Mouse (Mus musculus): ENCODE measurements around the gene Ly6g6e. TPM values are rescaled to one million over a fixed set of nuclear protein-coding genes. Genes with fewer than 3 reads are reported as not detected.

Ly6g6e gene
- total RNA-seq, 2 experiments from 2014 or later = 2.4 to 2.9 TPM

GRCm38 (mm10) chr17:35094475-35095365, 18.0 kb downstream of the Ly6g6e start:
- intact Hi-C loops (cut with DNase I) = no loop called here
- DNase-seq (ENCODE audit: low spot score in 2 of 2) = no peak

- DNase-seq (ENCODE audit: low spot score in 2 of 2) = no peak
- intact Hi-C loops (cut with DNase I) = no loop called here
Observed at GRCm38 (mm10) chr17:35096597-35096996, 19.9 kb downstream of the Ly6g6e start.

- intact Hi-C loops (cut with DNase I) = no loop called here
- DNase-seq (ENCODE audit: low spot score in 2 of 2) = peak; percentile 39 to 68
Observed at GRCm38 (mm10) chr17:35097164-35097655, 20.5 kb downstream of the Ly6g6e start.

GRCm38 (mm10) chr17:35100196-35100765, 23.6 kb downstream of the Ly6g6e start:
- DNase-seq (ENCODE audit: low spot score in 2 of 2) = no peak
- intact Hi-C loops (cut with DNase I) = no loop called here

GRCm38 (mm10) chr17:35101161-35101560, 24.5 kb downstream of the Ly6g6e start:
- no peak for DNase-seq (ENCODE audit: low spot score in 2 of 2)
- intact Hi-C loops (cut with DNase I) = no loop called here

GRCm38 (mm10) chr17:35102299-35102698, 25.6 kb downstream of the Ly6g6e start:
- intact Hi-C loops (cut with DNase I) = no loop called here
- DNase-seq (ENCODE audit: low spot score in 2 of 2) = no peak

- DNase-seq (ENCODE audit: low spot score in 2 of 2) = no peak
Observed at GRCm38 (mm10) chr17:35103221-35103690, 26.6 kb downstream of the Ly6g6e start.

GRCm38 (mm10) chr17:35104079-35104478, 27.4 kb downstream of the Ly6g6e start:
- intact Hi-C loops (cut with DNase I) = no loop called here
- DNase-seq (ENCODE audit: low spot score in 2 of 2) = no peak

More at GRCm38 (mm10) chr17:35103221-35103690, 26.6 kb downstream of the Ly6g6e start:
- intact Hi-C loops (cut with DNase I) = no loop called here

GRCm38 (mm10) chr17:35104754-35105153, 28.1 kb downstream of the Ly6g6e start:
- intact Hi-C loops (cut with DNase I) = no loop called here
- DNase-seq (ENCODE audit: low spot score in 2 of 2) = no peak

- DNase-seq (ENCODE audit: low spot score in 2 of 2) = peak in 1 of 2 experiments; percentile 35
- intact Hi-C loops (cut with DNase I) = loop anchor here (2.0 kb wide), 1 partner anchor 85 kb away; no protein-coding TSS in a partner anchor
Observed at GRCm38 (mm10) chr17:35105740-35106389, 29.2 kb downstream of the Ly6g6e start.

- DNase-seq (ENCODE audit: low spot score in 2 of 2) = no peak
- intact Hi-C loops (cut with DNase I) = loop anchor here (2.0 kb wide), 1 partner anchor 86 kb away; no protein-coding TSS in a partner anchor
Observed at GRCm38 (mm10) chr17:35106522-35106921, 29.8 kb downstream of the Ly6g6e start.

- intact Hi-C loops (cut with DNase I) = no loop called here
- DNase-seq (ENCODE audit: low spot score in 2 of 2) = no peak
Observed at GRCm38 (mm10) chr17:35108097-35108496, 31.4 kb downstream of the Ly6g6e start, which contains the start of gene Ly6g5c. Gene Ly6g5c, plus strand, starts transcription at chr17:35108279.

- no peak for DNase-seq (ENCODE audit: low spot score in 2 of 2)
- intact Hi-C loops (cut with DNase I) = no loop called here
Observed at GRCm38 (mm10) chr17:35111774-35112173, 35.1 kb downstream of the Ly6g6e start.

GRCm38 (mm10) chr17:35115046-35116019, 38.6 kb downstream of the Ly6g6e start, which contains the start of gene Ly6g5b:
Gene Ly6g5b, minus strand, starts transcription at chr17:35115428.
- DNase-seq (ENCODE audit: low spot score in 2 of 2) = no peak
- intact Hi-C loops (cut with DNase I) = no loop called here

- peak in 1 of 2 experiments; percentile 37 for DNase-seq (ENCODE audit: low spot score in 2 of 2)
- intact Hi-C loops (cut with DNase I) = loop anchor here (5.0 kb wide), 1 partner anchor 117 kb away; the partner anchor contains the start of gene Nfkbil1
Observed at GRCm38 (mm10) chr17:35120745-35121142, 44.0 kb downstream of the Ly6g6e start.

- DNase-seq (ENCODE audit: low spot score in 2 of 2) = peak; percentile 98 to 99
- intact Hi-C loops (cut with DNase I) = loop anchor here (5.0 kb wide), 1 partner anchor 116 kb away; the partner anchor contains the start of gene Nfkbil1
Observed at GRCm38 (mm10) chr17:35121143-35121799, 44.6 kb downstream of the Ly6g6e start, which contains the start of gene Gpank1. Gene Gpank1, plus strand, starts transcription at chr17:35121455.

GRCm38 (mm10) chr17:35121871-35122303, 45.2 kb downstream of the Ly6g6e start, which contains the start of gene Csnk2b:
Gene Csnk2b, minus strand, starts transcription at chr17:35122053.
- DNase-seq (ENCODE audit: low spot score in 2 of 2) = peak; percentile 73 to 89
- intact Hi-C loops (cut with DNase I) = loop anchor here (5.0 kb wide), 1 partner anchor 115 kb away; the partner anchor contains the start of gene Nfkbil1

All from left cerebral cortex, postnatal 14 days (tissue).